Mouse (Mus musculus) retina, postnatal 7 days (tissue): ENCODE measurements around the gene Atp8a2.

ENCODE experiments used
- DNase-seq: peaks from one replicate; pipeline ENCODE4 v3.0.0-alpha.2; 2012; ENCODE audit warnings: low read depth, low spot score

The Atp8a2 gene

DNA sequence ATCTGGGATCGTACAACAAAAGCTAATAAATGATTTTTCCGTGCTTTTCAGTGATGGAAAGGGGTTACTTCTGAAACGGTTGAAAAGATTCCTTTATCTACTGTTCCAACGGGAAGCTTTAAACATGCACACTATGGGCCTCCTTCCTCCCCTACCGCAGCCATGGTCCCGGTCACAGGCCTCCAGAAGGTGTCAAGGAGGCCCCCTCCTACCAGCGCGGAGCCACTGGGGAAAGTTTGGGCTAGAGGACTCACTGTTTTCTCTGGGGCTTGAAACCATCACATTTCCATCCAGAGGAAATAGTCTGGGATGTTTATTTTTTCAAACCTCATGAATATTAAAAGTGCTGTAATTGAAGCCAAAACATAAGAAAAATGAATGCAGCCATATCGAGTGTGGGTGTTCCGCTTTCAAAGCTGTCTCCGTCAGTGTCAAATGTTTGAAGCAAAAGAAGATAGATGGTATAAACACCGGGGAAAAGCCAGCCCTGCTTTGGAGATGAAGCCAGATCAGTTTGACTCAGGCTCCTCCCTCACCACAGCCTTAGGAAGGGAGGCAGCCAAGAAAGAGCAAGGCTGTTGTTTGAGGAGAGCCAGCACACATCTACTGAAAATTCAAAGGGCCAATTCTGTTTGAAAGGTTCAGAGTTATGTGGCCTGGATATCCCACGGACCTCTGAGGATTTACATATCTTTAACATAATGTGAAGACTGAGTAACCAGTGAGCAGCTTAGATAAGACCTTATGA, 481.1 kb downstream of the Atp8a2 start:
- DNase-seq = no peak

DNA sequence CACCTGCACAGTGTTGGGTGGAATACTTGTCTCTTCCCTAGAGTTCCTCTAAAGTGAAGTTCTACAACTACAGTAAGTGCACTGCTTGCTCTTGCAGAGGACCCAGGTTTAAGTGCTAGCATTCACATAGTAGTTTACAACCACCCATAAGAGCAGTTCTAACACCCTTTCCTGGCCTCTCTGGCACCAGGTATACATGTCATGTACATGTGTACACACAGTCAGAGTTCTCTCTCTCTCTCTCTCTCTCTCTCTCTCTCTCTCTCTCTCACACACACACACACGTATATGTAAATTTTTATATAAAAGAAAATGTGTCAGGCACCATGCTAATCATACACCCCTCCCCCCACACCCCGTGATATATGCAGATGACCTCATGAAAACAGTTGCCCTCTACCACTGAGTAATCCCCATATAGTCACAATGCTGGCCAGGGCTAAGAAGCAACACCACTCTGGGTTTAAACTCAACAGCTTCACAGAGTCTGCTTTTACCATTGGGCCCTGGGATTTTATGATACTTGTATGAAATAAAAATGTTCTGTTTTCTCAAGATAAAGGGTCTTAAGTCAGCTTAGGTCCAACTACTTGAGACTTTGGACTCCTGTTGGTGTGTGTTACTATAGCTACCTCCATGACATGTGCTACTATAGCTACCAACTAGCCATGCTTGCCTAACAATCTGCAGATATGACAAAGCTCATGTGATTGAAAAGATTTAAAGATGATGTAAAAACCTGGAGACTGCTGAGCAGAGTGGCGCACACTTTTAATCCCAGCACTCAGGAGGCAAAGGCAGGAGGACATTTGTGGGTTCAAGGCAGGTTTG, 487.3 kb downstream of the Atp8a2 start:
- DNase-seq = no peak

DNA sequence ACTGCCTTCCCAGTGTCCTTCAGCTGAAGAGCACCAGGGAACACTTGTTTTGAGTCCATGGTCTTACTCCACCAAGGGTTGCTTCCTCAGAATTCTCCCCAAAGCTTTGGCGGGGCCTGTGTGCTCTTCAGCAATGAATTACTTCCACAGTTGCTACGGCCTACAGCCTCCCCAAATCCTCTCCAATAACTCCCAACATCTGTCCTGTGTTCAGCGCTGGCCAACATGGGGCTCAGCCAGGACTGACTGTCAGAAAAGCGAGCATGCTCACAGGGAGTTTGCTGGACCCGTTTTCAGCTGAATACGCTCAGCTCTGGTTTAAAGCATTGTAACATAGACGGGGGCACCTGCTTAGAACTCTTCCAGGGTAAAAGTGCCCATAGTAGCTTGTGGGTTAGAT, 489.0 kb downstream of the Atp8a2 start:
- no peak for DNase-seq

DNA sequence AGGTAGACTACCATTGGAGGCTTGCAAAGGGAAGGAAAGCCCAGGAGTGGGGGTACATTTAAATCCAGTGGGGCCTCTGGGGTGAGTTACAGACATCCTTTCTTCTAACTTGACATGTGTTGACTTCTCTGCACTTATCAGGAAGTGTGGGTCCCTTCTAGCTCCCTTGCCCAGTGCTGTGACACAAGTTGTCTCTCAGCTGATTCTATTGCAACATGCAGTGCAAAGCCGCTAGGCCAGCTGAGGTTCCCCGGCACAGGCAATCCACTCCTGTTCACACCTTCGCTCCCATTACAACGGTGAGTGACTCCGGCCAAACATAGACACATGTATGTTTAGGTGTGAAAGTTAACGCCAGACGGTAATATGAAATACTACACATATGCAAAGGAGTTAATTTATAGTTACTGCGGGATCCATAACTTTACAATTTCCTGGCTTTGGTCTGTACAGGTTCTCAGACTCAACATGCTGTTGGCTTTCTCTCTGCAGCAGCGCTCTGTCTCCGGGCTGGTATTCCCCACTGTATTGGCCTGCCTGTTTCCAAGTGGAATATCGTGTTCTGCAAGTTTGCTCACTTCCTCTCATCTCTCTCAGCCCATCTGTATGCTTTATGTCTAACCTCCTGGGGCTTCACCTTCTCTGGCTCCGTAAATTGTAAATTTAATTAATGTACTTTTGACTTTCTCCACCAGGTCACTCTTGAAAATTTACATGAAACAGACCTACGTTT, 491.5 kb downstream of the Atp8a2 start:
- DNase-seq = no peak

DNA sequence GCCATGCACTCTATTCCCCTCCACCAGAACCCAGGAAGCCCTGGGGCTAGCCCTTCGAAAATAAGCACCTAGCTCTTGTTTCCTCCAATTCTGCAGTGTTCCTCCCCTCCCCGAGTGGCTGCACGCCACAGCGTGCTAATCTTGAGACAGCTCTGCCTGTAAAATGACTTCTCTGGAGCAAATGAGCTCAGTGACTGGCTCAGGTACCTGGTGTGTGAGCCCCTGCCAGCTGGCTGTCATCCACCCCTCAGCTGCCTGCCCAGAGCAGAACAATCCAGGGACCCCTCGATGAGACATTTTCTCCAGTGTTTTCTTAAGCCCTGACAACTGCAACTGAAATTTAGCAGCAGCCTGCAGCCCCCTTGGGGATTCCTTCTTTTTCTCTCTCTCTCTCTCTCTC, 495.5 kb downstream of the Atp8a2 start:
- no peak for DNase-seq

DNA sequence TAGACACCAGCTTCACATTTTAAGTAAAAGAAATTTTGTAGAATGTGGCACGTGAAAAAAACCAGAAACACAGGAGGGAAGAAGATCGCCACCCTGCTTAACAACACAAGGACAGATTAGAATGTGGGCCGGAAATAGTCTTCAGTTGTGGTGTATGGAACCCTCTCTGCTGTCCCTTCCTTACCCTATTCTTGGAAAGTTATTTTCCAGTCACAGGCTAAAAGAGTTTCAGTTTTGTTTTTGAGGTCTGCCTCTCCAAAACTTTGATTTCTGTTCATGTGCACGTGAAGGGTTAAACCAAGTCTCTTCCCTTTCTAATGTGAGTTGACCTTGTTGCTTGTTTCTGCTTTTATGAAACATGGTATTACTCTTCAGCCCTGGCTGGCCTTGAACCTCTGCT, 501.8 kb downstream of the Atp8a2 start:
- no peak for DNase-seq

GRCm38 (mm10) chr14:59692164-59692563, 504.8 kb downstream of the Atp8a2 start:
- no peak for DNase-seq

DNA sequence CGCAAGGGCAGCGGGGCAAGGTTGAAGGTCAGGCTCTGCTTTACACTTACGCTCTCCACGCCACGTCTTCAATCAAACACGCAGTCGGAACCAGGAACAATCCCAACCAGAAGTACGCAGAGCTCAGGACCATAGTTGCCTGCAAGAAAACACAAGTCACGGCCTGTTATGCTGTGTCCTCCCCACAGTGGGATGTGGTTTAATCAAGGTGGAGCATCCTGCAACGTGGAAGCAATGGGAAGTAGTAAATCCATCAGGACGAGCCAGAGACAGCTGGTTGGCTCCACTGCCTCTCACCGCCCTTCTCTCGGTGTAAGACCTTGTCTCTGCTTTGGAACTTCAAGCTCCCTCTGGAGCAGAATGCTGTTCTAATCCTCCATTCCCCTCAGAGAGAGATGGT, 505.6 kb downstream of the Atp8a2 start:
- DNase-seq = no peak

GRCm38 (mm10) chr14:59690954-59691353, 506.0 kb downstream of the Atp8a2 start:
- DNase-seq = no peak

GRCm38 (mm10) chr14:59689596-59689995, 507.4 kb downstream of the Atp8a2 start:
- no peak for DNase-seq

GRCm38 (mm10) chr14:59686229-59686628, 510.8 kb downstream of the Atp8a2 start:
- no peak for DNase-seq

DNA sequence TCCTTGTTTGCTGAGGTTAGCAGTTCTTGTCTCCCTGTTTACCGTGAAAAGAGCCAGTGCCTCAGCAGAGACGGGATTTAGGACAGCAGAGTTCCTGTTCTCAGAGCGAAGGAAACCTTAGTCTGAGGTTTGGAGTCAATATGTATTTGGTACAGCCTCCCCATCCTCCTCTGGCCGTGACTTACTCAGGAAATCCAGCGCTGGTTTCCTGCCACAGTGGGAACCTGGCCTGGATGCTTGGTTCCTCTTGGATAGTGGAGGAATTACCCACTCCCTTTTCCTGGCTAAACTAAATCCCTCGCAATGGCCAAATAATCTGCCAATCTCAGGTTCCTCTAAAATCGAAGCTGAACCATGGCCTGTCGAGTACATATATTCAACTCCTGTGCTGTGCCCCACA, 511.6 kb downstream of the Atp8a2 start:
- DNase-seq = no peak

- DNase-seq = no peak
Observed at GRCm38 (mm10) chr14:59681906-59682305, 515.1 kb downstream of the Atp8a2 start.

GRCm38 (mm10) chr14:59677598-59678003, 519.4 kb downstream of the Atp8a2 start:
- no peak for DNase-seq

- no peak for DNase-seq
Observed at GRCm38 (mm10) chr14:59675330-59675729, 521.6 kb downstream of the Atp8a2 start.

DNA sequence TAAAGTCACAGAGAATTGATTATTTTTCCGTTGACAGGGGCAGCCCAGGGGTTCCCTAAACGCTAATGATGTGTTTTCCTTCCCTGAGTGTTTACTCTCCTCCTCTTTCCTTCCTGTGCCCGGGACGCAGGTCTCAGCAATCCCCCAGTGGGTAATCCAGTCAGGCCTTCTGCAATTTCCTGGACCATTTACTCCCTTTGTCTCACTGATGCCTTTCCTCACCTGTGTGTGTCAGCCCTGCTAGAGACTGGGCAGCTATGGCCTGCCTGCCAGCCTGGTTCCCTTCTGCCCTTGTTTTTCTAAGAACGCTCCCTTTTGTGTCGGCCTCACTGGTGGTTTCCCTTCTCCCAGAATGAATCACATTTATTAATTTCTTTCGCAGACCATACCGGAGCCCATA, 522.4 kb downstream of the Atp8a2 start:
- DNase-seq = no peak

DNA sequence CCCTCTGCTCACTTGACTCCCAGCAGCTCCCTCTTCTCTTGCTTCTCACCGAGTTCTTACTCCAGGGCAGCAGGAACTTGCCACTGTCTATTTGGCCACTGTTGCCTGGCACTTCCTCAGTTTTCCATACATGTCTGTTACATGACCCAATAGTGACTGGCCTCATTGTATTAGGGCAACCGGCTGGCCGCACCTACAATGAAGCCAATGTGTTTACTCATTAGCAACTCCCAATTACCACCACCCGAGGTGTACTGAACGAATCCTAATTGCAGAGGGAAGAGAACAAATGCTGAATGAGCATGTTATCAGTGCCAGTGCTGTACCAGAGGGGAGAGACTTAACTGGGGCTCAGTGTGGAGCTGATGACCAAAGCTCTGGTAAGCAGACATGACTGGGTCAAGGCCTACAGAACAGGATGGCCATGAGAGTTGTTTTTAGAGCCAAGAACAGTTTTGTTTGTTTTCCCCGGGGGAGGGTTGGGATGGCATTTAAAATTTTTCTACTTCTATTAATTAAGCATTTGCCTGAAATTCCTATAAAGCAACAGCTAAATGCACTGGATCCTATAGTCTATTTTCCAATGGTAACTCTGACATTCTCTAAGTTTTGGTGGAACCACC, 524.0 kb downstream of the Atp8a2 start:
- peak; percentile 13 for DNase-seq

GRCm38 (mm10) chr14:59657098-59657497, 539.9 kb downstream of the Atp8a2 start:
- no peak for DNase-seq

DNA sequence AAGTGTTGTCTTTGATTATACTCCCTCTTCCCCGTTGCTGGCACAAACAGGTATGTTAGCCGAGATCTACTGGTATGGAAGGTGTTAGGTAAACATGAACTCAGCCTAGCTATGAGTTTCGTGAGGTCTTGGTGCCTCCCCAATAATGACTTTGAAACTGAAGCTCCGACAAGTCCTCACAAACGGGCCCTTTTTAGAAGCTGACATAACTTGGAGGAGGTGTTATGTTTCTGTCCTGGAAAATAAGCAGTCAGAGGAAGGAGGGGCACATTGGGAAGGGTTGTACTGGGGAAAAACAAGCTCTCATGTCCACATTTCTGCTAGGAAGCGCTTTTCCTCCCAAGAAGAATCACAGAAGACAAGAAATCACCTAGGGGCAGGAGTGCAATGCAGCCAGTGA, 540.4 kb downstream of the Atp8a2 start:
- DNase-seq = no peak

GRCm38 (mm10) chr14:59649337-59649736, 547.6 kb downstream of the Atp8a2 start:
- no peak for DNase-seq

- no peak for DNase-seq
Observed at GRCm38 (mm10) chr14:59648611-59649010, 548.4 kb downstream of the Atp8a2 start.
